Mouse (Mus musculus) heart, postnatal 10 days (tissue): Measurements from ENCODE around the gene Gm49393. TPM values are rescaled to one million over a fixed set of nuclear protein-coding genes. Genes with fewer than 3 reads are reported as not detected.
"Not testable (repeated sequence)": the region's sequence is repeated elsewhere in the genome, so short reads cannot be mapped to it uniquely, and the experiment has no call there.

ENCODE experiments used
- DNase-seq, 2 experiments: peaks; one replicate each; pipeline ENCODE4 v3.0.0; 2021
- intact Hi-C: fragments of 180-260 bp; cut with DNase I; formaldehyde crosslinking; loops from one replicate; pipeline ENCODE4 v1.15.1; 2025
- total RNA-seq, 2 experiments: library from RNA; stranded (reverse); gene quantifications; 2 replicates each; pipeline ENCODE4 v1.2.3; 2021

Gene Gm49393
- not detected for total RNA-seq

DNA sequence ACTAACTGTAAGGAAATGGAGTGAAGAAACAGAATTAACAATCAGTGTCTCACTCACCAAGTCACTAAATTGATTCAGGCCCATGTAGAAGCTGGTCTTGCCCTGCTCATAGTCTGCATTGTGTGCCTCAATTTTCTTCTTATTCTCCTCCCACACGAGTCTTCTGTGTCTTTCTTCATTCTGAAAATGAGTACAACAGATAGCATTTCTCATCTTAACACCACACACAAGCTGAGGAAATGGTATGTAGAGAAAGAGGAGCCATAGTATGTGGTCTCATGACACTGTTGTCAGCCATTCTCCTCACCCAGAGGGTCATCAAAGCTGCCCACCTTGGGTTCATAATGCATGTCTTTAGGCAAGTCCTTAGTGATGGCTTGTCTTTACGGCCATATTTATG lies at the start of gene Gm49393:
TSS of gene Gm49393 (minus strand) at position 101 of the 400 bp plus-strand sequence.
- DNase-seq, intact Hi-C loops: not testable (repeated sequence)

- DNase-seq, intact Hi-C loops: not testable (repeated sequence)
These were observed 36.9 kb upstream of the Gm49393 start for GRCm38 (mm10) chr13:60972319-60972718.

GRCm38 (mm10) chr13:60963985-60964384 lies 28.6 kb upstream of the Gm49393 start:
- intact Hi-C loops, result loop anchor here (5.0 kb wide), 1 partner anchor 137 kb away; no protein-coding TSS in a partner anchor
- peak in 1 of 2 experiments; percentile 4 for DNase-seq

DNA sequence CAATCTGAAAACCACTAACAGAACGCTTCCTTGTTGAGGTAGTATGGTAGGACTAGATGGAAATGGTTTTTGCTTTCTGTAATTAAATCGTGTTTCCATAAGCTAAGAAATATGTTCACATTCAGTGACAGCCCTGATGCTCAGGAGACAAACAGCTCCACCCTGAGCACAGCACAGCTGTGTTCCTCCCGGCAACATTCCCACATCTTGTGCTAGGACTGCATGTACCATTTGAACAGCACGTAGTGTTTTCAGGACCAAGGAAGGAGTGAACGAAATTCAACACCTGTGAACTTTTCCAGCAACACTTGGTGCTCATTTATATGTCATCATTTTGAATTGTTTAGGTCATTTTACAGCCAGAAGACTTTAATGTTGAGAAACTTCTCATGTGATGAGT lies 26.3 kb upstream of the Gm49393 start:
- DNase-seq, result no peak
- intact Hi-C loops, result loop anchor here (5.0 kb wide), 1 partner anchor 134 kb away; no protein-coding TSS in a partner anchor

DNA sequence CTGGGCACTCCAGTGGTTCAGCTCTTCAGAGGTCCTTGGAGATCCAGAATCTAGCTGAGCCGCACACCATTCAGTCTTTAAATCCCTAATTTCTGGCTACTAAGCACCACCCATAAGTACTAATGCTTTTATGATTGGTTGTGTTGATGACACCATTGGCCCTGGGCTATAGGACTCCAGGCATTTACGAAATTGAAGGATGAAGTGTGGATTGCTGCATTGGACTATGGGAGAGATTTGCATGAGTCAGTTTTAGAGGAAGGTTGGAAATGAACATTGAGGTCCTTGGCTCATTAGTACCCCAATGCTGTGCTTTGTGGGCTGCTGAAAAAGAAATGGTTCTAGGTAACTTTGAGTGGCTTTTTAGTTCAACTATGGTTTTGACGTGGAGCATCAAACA lies 6.5 kb upstream of the Gm49393 start, which contains the start of gene Tpbpa:
TSS of gene Tpbpa (minus strand) at position 101 of the 400 bp plus-strand sequence.
- DNase-seq, intact Hi-C loops: not testable (repeated sequence)

DNA sequence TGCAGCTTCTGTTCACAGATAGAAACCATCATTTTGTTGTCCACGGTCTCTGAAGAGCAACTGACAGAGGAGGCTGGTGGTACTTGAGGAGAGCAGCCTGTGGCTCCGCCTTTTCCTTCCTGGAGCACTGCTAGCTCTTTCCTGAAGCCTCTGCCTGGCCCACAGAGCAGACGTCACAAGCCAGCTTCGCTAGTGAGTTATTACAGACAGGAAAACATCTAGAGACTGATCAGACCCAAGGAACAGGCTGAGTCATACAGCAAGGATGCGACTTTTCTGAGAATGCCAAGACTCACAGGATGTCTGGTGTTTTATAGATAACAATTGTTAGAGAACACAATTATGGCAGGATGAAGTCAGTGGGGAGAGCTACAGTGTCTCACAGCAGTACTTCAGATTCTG lies 1.1 kb upstream of the Gm49393 start, which contains the start of the genes Gm49391 and Ctla2a:
TSS of gene Gm49391 (minus strand) at position 72 of the 402 bp plus-strand sequence.
TSS of gene Ctla2a (minus strand) at position 126 of the 402 bp plus-strand sequence.
- peak; percentile 59 to 60 for DNase-seq
- intact Hi-C loops, result loop anchor here (1.0 kb wide), 2 partner anchors 39 to 88 kb away; partner anchors contain the start of gene Ctla2b

- intact Hi-C loops, DNase-seq: not testable (repeated sequence)
These were observed 30.6 kb downstream of the Gm49393 start, which contains the start of gene Tpbpb for GRCm38 (mm10) chr13:60904780-60905179. Gene Tpbpb, minus strand, starts transcription at chr13:60904880.

DNA sequence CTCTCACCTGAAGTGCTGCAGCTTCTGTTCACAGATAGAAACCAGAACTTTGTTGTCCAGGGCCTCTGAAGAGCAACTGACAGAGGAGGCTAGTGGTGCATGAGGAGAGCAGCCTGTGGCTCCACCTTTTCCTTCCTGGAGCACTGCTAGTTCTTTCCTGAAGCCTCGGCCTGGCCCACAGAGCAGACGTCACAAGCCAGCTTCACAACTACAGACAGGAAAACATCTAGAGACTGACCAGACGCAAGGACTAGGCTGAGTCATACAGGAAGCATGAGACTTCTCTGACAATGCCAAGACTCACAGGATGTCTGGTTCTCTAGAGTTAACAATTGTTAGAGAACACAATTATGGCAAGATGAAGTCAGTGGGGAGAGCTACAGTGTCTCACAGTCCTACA lies 38.1 kb downstream of the Gm49393 start, which contains the start of gene Ctla2b:
TSS of gene Ctla2b (minus strand) at position 120 of the 400 bp plus-strand sequence.
- peak; percentile 71 for DNase-seq
- intact Hi-C loops, result loop anchor here (1.0 kb wide), 2 partner anchors 39 to 48 kb away; partner anchors contain the start of genes Ctla2a and Gm49391

DNA sequence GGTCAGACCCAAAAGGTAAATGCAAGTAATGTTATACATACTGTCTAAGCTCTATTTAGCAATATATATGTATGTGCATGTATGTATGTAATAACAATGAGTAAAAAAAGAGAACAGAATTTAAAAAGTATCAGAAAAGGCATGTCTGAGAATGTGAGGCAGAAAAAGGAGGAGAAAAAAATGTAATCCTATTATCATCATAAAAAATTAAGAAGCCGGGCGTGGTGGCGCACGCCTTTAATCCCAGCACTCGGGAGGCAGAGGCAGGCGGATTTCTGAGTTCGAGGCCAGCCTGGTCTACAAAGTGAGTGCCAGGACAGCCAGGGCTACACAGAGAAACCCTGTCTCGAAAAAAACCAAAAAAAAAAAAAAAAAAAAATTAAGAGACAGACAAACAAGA lies 38.6 kb downstream of the Gm49393 start, which contains the start of gene Gm49392:
TSS of gene Gm49392 (minus strand) at position 101 of the 400 bp plus-strand sequence.
- DNase-seq, result not testable (repeated sequence)
- intact Hi-C loops, result loop anchor here (1.0 kb wide), 2 partner anchors 40 to 47 kb away; partner anchors contain the start of genes Ctla2a and Gm49391

- intact Hi-C loops, result no loop called here
- no peak for DNase-seq
These were observed 39.8 kb downstream of the Gm49393 start for GRCm38 (mm10) chr13:60895406-60896160.

- intact Hi-C loops, result loop anchor here (5.0 kb wide), 1 partner anchor 65 kb away; no protein-coding TSS in a partner anchor
These were observed 43.1 kb downstream of the Gm49393 start for GRCm38 (mm10) chr13:60892301-60892700.

GRCm38 (mm10) chr13:60864281-60864680 lies 71.1 kb downstream of the Gm49393 start, which contains the start of gene 4930486L24Rik:
Gene 4930486L24Rik, minus strand, starts transcription at chr13:60864475.
- DNase-seq, result no peak
- intact Hi-C loops, result no loop called here

More at GRCm38 (mm10) chr13:60892301-60892700, 43.1 kb downstream of the Gm49393 start:
- no peak for DNase-seq

DNA sequence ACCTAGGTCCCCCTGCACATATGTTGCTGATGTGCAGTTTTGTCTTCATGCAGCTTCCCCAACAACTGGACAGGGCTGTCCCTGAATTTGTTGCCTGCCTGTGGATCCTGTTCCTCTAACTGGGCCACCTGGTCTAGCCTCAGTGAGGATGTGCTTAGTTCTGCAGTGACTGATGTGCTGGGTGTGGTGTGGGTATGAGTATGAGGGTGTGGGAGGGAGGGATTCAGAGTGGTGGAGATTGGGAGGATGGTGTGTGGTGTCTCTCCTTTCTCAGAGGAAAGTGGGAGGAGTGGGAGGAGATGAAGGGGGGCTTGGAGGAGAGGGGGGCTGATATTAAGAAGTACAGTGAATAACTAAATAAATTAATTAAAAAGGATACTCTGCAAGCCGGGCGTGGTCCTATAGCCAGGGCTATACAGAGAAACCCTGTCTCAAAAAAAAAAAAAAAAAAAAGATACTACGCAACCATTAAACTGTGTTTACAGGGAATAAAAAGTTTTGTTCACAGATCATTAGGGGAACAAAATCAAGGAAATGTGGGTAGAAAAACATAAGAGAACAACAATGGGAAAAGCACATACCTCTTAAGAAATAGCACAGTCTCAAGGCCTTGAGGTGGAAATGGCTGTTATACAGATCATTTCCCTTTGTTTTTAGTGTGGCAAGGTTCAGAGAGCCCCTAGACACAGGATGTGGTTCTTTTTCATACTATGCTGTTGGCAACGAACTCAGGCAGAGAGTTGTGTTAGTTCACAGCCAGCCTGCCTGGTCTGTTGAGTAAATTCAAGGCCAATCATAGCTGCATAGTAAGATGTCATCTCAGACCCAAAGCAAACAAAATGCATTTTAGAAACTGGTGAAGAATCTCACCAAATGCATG lies 86.9 kb downstream of the Gm49393 start:
- DNase-seq, result peak; percentile 35
- intact Hi-C loops, result loop anchor here (1.0 kb wide), 2 partner anchors 49 to 88 kb away; partner anchors contain the start of genes Ctla2a, Ctla2b and Gm49391

DNA sequence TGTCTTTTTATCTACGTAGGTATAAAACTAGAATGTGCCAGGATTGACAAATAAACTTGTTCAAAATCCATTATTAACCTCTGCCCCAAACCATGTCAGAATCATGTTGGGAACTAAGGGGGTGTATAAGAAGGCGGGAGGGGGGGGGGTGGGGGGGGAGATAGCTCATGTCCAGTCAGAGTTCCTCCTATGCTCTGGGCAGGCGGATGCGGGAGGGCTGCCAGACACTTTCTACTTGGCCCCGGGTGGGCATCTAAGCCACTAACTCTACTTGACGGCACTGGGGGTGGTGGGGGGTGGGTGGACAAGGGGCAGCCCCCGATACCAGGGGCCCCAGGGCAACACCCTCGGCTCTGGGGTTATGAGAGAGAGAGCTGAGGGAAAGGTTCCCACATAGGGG lies 92.2 kb downstream of the Gm49393 start:
- no peak for DNase-seq
- intact Hi-C loops, result no loop called here

- no peak for DNase-seq
- intact Hi-C loops, result no loop called here
These were observed 92.7 kb downstream of the Gm49393 start for GRCm38 (mm10) chr13:60842703-60843102.

- intact Hi-C loops, result no loop called here
- DNase-seq, result no peak
These were observed 96.0 kb downstream of the Gm49393 start for GRCm38 (mm10) chr13:60839353-60839902.

DNA sequence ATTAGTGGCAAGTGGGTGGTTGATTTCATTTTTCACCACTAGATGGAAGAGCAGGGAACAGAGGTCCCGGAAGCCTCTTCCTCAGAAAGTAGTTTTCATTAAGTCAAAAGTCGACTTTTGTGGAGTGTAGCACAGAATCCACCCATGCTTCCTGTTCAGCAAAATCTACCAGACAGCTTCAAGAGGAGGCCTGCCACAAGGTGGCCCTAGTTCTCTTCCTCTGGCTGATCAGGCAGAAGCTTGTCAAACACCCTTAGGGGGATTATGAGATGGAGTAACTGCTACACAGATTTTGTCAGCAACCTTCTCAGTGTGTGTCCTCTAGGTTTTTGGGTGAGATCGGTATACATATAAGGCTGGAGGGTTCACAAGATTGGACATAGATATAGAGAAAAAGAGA lies 109.3 kb downstream of the Gm49393 start:
- intact Hi-C loops, result loop anchor here (5.0 kb wide), 3 partner anchors 66 to 416 kb away; no protein-coding TSS in a partner anchor
- DNase-seq, result peak; percentile 35 to 36

- DNase-seq, result no peak
- intact Hi-C loops, result no loop called here
These were observed 114.8 kb downstream of the Gm49393 start for GRCm38 (mm10) chr13:60820486-60821175.

- intact Hi-C loops, result loop anchor here (1.0 kb wide), 1 partner anchor 60 kb away; no protein-coding TSS in a partner anchor
- peak; percentile 41 to 61 for DNase-seq
These were observed 115.9 kb downstream of the Gm49393 start for GRCm38 (mm10) chr13:60819469-60819868.
